Mouse (Mus musculus): ENCODE measurements around the gene Qser1.

Qser1 gene

DNA sequence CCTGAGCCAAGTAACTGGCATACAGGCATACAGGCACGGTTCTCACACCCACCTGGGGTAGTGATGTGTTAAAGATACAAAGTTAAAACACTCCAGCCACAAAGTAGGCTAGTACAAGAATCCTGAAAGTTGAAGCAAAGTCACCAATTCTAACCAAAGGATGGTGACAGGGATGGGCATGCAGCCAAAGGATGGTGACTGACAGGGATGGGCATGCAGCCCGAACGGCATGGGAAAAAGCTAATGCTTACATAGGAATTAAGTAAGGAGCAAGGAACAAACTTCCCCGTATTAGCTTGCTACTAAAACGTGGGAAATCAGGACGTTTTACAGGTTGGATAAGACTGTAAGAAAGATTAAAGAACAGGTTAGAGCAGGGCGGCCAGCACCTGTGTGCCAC, 80.3 kb downstream of the Qser1 start:
- no peak for DNase-seq (ENCODE audit: low spot score in 2 of 2)

DNA sequence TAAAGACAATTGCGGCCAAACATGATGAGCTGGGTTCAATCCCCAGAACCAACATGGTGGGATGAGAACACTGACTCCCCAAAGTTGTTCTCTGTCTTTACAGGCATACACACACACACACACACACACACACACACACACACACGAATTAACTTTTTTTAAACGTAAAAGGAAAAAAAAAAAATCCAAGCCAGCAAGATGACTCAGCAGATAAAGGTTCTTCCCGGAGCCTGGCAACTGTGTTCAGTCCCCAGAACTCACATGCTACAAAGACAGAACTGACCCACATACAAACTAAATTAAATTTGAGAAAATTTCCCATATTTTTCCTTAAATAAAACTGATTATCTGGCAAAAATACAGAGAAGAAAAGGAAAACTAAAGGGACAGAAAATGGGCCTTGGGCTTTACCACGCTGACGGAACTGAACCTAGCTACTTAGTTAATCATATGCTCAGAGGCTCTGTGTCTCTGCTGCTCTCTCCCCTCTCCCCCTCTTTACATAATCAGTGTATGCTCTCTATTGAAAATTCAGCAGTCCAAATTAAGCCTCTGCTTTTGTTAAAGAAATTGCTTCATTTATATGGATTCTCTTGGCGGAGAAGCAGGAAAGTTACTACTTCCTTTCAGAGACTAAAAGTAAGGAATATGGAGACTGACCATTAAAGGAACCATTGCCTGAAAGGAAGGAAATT, 83.9 kb downstream of the Qser1 start:
- DNase-seq (ENCODE audit: low spot score in 2 of 2): no peak

DNA sequence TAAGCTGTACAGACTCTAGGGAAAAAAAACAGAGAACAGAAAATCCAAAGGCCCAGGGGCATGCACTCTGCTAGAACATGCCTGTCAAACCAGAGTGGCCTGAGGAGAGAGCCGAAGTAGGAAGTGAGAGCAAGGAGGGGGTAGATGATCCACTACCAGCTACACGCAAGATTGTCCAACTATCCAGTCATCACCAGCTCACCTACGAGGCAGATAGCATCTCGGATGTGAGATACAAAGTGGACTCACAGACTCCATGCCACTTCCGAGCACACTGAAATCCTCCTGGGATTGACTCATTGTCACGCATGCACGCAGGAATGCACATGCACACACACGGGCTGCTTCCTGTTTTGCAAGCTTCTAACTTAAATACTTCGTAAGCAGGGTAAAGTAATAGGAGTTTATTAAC, 84.5 kb downstream of the Qser1 start:
- peak; percentile 38 to 39 for DNase-seq (ENCODE audit: low spot score in 2 of 2)

DNA sequence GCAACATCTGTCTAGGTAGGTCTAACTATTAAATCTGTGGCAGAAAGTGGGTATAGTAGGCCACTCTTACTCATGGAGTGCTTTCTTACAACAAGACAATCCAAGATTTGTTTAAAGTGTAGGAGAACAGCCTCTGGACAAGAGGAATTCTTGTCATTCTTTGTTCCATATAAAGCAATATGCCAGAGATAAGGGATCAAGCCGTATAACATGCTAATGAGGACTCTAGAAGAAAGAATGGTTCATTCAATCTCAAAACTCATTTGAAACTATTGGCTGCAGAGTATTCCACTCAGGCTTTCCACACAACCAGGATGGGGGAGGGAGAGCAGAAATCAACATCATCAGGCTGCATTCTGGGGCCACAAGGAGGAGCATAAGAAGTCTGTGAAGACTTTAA, 89.2 kb downstream of the Qser1 start:
- DNase-seq (ENCODE audit: low spot score in 2 of 2): no peak

DNA sequence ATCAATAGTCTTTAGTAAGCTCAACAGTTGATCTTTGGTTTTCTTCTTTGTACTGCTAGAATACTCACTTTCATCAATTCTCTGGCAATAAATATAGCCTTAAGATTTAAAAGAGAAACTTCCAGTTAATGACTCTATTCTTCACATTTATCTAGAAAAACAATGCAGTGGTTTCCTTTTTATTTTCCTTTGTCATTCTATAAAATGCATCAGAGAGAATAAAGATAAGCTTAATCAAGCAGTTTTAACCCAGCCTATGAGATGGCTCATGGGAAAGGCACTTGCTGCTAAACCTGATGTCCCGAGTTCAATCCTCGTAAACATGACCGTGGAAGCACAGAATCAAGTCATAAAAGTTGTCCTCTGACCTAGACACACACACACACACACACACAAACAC, 94.5 kb downstream of the Qser1 start:
- DNase-seq (ENCODE audit: low spot score in 2 of 2): no peak

DNA sequence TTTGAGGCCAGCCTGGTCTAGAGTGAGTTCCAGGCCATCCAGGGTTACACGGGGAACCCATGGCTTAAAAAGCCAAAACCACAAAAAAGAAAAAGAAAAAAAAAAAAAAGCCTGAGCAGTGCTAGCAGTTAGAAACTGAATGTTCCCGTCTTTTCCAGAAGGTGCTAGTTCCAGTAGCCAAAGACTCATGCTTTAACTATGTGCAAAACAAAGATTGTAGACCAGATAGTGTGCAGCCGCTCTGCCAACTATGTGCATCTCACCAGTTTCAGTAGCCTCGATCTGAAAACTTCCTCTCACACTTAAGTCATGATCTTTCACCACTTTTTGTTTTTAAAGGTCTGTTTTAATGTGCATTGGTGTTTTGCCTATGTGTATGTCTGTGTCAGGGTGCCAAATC, 98.7 kb downstream of the Qser1 start:
- DNase-seq (ENCODE audit: low spot score in 2 of 2): no peak

DNA sequence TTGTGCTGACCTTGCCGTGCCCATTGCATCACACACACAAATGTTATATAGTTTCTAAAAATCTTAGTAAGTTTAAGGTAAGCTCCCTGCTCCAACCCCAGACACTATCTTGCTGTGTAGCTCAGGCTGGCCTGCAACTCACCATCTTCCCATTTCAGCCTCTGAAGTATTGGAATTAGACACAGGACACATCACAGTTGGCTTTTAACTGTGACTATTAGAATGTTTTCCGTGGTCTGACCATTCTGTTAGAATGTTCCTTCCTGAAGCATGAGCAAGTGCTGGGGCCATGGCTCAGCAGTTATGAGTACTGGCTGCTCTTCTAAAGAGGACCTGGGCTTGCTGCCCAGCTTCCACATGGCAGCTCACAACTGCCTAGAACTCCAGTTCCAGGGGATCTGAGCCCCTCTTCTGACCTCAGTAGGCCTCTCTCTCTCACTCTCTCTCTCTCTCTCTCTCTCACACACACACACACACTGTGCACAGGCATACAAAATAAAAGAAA, 99.3 kb downstream of the Qser1 start:
- DNase-seq (ENCODE audit: low spot score in 2 of 2): no peak

DNA sequence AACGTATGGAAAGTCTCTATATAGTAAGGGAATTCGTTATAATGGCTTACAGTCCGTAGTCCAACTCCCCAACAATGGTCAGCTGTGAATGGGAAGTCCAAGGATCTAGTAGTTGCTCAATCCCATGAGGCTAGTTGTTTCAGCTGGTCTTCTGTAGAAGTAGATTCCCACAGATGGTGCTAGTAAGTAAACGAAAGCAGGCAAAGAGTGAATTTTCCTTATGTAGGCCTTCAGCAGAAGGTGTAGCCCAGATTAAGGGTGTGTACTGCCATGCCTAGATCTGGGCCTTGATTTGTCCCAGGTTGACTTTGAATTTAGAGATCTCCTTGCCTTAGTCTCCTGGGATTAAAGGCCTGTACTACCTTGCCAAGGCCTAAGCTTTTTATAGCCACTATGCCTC, 100.3 kb downstream of the Qser1 start, which contains the start of gene Pin1rt1:
TSS of gene Pin1rt1 (minus strand) at position 101 of the 400 bp plus-strand sequence.
- no peak for DNase-seq (ENCODE audit: low spot score in 2 of 2)

DNA sequence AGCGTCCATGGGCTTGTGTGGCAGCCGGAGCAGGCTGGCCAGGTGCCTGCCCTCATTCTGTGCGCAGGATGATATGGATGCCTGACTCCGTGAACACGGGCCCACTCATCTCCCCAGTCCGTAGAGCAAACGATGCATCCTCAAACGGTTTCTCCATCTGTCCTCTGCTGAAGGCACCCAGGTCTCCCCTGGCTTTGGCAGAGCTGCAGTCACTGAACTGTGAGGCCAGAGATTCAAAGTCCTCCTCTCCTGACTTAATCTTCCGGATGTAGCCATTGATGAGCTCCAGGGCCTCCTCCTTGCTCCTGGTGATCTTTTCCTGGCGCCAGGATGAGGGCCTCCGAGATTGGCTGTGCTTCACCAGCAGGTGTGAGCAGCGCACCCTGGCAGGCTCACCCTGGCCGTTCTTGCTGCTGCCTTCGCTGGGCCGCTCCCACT, 102.3 kb downstream of the Qser1 start:
- no peak for DNase-seq (ENCODE audit: low spot score in 2 of 2)

DNA sequence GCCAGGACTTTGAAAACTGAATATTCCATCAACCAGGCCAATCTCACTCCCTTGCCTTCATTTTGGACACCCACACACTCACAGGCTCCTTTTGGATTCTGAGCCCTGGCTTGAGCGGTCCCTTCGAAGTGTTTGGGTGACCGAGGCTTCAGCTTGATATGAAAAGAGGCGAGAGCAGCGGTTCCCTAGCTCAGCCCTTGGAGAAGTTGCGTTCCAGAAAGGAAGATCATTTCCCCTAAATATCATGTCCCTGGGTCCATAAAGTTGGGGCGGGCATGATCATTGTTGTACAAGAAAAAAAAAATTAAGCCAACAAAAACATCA, 104.1 kb downstream of the Qser1 start:
- no peak for DNase-seq (ENCODE audit: low spot score in 2 of 2)

DNA sequence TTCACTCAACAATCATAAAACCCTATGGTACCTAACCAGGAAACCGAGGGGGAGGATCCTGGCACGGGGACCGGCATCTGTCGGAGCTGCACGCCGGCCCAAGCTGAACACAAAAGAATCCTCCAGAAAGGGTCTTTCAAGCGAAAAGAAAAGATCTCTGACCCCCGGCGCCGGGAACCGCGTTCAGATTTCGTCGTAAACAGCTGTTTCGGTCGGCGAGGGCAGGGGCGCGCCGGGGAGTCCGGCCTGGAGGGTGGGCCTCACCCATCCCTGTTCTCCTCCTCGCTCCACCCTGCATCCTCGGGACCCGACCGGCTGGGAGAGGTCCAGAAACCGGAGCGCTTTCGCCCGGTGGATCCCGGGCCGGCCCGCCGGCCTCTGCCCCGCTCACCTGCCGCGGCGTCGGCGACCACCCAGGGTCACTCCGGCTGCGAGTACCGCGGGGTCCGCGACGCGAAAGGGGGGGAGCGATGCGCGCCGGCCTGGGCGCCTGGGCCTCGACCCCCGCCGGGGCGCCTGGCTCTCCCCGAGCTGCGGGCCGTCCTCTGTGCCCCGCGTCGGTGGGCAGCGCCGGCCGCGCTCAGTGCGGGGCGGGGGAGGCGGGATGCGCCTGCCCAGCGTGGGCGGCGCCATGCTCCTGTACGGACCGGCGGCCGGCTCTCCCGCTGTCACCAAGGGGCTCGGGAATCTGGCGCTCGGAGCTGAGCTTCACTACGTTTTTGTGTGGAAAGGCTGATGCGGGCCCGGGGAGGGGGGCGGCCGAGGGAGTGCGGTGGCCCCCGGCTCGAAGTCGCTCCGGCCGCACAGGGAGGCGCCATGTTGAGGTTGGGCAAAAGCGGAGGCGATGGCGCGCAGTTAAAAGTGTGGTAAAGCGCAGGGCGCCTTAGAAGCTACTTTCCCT, 104.7 kb downstream of the Qser1 start, which contains the start of gene Tcp11l1:
TSS of gene Tcp11l1 (minus strand) at position 585 of the 901 bp plus-strand sequence.
- peak; percentile 66 to 78 for DNase-seq (ENCODE audit: low spot score in 2 of 2)

DNA sequence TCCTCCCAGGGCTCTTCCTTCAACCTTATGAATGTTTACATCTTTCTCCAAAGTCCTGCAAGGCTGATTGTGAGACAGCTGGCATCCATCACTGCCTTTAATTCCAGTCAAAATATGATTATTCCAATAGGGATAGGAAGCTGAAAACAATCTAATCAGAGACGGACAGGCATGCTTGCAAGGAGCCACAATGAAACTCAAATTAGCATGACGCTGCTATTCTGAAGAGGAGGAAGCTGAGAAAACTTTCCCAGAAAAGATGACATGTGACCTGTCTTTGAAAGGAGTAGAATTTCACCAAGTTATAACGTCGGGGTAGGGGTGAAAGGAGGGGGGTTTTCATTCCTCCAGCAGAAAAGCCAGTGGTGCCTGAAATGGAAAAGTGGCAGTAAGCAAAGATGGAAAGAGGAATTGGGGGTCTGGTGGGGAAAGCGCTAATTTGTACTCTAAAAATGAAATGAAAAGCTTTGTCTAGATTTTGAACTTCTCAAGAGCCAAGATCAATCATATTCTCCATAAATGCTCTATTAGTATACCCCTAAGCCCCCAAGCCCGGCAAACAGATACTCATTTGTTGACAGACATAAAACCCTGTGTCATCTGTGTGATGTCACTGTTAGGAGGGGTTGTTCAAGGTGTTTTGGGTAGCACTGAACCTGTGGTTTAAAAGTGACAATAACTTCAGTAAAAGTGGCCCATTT, 105.7 kb downstream of the Qser1 start:
- DNase-seq (ENCODE audit: low spot score in 2 of 2): no peak

DNA sequence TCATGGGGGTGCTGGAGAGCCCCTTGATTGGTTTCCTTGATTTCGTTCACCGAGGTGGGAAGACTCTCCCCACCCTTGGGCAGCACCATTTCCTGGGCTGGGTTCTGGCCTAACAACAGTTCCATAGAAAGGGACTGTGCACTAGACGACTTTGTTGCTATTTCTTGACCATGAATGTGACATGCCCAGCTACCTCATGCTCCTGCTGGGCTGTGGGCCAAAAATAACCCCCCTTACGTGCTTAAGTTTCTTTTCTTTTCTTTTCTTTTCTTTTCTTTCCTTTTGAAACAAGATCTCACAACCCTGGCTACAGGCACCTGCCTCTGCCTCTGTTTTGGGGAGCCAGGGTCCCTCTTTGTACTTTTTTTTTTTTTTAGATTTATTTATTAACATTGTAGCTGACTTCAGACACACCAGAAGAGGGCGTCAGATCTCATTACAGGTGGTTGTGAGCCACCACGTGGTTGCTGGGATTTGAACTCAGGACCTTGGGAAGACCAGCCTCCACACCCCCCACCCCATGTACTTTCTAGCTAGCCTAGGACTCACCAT, 106.7 kb downstream of the Qser1 start:
- DNase-seq (ENCODE audit: low spot score in 2 of 2): no peak

Data from urinary bladder, postnatal 36 days (tissue).